8 mouse cellular contexts compared by ENCODE assay signal in genomic region chr16:37684259-37684633, GRCm38 (mm10). TPM values are rescaled to one million over a fixed set of nuclear protein-coding genes. Genes with fewer than 3 reads are reported as not detected.
DNase-seq lines count a peak whose midpoint lies in the region; ATAC-seq and TF ChIP-seq lines count a peak whose summit lies in the region.

No protein-coding gene starts in this region.

- TF ChIP-seq CTCF in hindbrain, postnatal 0 days (IDR thresholded peaks at IDR 0.05; ENCODE audit: low read depth), result no peak

- H3K4me1 ChIP-seq in forebrain, embryonic 10.5 days, result peaks cover 60% of the 10 kb centered on the region
- peaks cover 12% of the 10 kb centered on the region for H3K4me1 ChIP-seq in hindbrain, postnatal 0 days (ENCODE audit: insufficient read depth, low read length)
- H3K4me1 ChIP-seq in lung, embryonic 15.5 days, result peaks cover 34% of the 10 kb centered on the region
- H3K4me1 ChIP-seq in stomach, embryonic 16.5 days (ENCODE audit: control insufficient read depth, insufficient read depth, low read length), result peaks cover 24% of the 10 kb centered on the region

- H3K9ac ChIP-seq in hindbrain, postnatal 0 days (replicated peaks; ENCODE audit: low read length), result peak overlapping the region; percentile 54
- H3K9ac ChIP-seq in lung, embryonic 15.5 days, result peak overlapping the region; percentile 40
- H3K9ac ChIP-seq in stomach, embryonic 16.5 days (ENCODE audit: low read length), result peak overlapping the region; percentile 78

- H3K27me3 ChIP-seq in forebrain, embryonic 10.5 days (ENCODE audit: poor library complexity, severe bottlenecking), result peaks cover 19% of the 10 kb centered on the region
- no peaks in the 10 kb centered on the region for H3K27me3 ChIP-seq in hindbrain, postnatal 0 days (ENCODE audit: insufficient read depth, low read length)
- no peaks in the 10 kb centered on the region for H3K27me3 ChIP-seq in lung, embryonic 15.5 days
- H3K27me3 ChIP-seq in stomach, embryonic 16.5 days (ENCODE audit: control insufficient read depth, insufficient read depth, low read length), result no peaks in the 10 kb centered on the region

- H3K4me3 ChIP-seq in forebrain, embryonic 10.5 days, result peak overlapping the region; percentile 49
- peak overlapping the region; percentile 39 for H3K4me3 ChIP-seq in hindbrain, postnatal 0 days (ENCODE audit: low read length)
- peak overlapping the region; percentile 44 for H3K4me3 ChIP-seq in lung, embryonic 15.5 days
- peak overlapping the region; percentile 52 for H3K4me3 ChIP-seq in stomach, embryonic 16.5 days (replicated peaks; ENCODE audit: low read length)

- H3K9me3 ChIP-seq in forebrain, embryonic 10.5 days, result no peaks in the 10 kb centered on the region
- no peaks in the 10 kb centered on the region for H3K9me3 ChIP-seq in hindbrain, postnatal 0 days (ENCODE audit: low read length)
- H3K9me3 ChIP-seq in lung, embryonic 15.5 days, result no peaks in the 10 kb centered on the region
- H3K9me3 ChIP-seq in stomach, embryonic 16.5 days (replicated peaks; ENCODE audit: control insufficient read depth, low read length), result no peaks in the 10 kb centered on the region

- H3K36me3 ChIP-seq in forebrain, embryonic 10.5 days (replicated peaks), result no peaks in the 10 kb centered on the region
- H3K36me3 ChIP-seq in hindbrain, postnatal 0 days (ENCODE audit: insufficient read depth, low read length), result no peaks in the 10 kb centered on the region
- H3K36me3 ChIP-seq in lung, embryonic 15.5 days, result no peaks in the 10 kb centered on the region
- H3K36me3 ChIP-seq in stomach, embryonic 16.5 days (ENCODE audit: control insufficient read depth, insufficient read depth, low read length), result no peaks in the 10 kb centered on the region

- peak overlapping the region; percentile 67 for H3K4me2 ChIP-seq in hindbrain, postnatal 0 days (ENCODE audit: low read depth, low read length)
- peak overlapping the region; percentile 65 for H3K4me2 ChIP-seq in lung, embryonic 15.5 days
- H3K4me2 ChIP-seq in stomach, embryonic 16.5 days (ENCODE audit: low read depth, low read length), result peak overlapping the region; percentile 72

- ATAC-seq in hindbrain, postnatal 0 days, result no peak
- peak; percentile 32; the same call in 1 of the 2 replicates for ATAC-seq in lung, embryonic 15.5 days (ENCODE audit: borderline replicate concordance, extremely low read depth, low FRiP score, low TSS enrichment)
- ATAC-seq in stomach, embryonic 16.5 days (ENCODE audit: insufficient read depth, low FRiP score), result no peak

- WGBS in forebrain, embryonic 10.5 days, result 21% methylated on average over 8 of the region's 8 CpGs
- WGBS in hindbrain, postnatal 0 days, result 12% methylated on average over 8 of the region's 8 CpGs
- 8% methylated on average over 8 of the region's 8 CpGs for WGBS in lung, embryonic 15.5 days
- 13% methylated on average over 8 of the region's 8 CpGs for WGBS in stomach, embryonic 16.5 days

- intact Hi-C loops in left cerebral cortex, postnatal 14 days (cut with DNase I), result loop anchor here (2.0 to 10.0 kb wide), 5 partner anchors 129 to 572 kb away; partner anchors contain the start of genes Gsk3b, Lrrc58 and Stxbp5l

- DNase-seq in left cerebral cortex, postnatal 14 days (ENCODE audit: low spot score in 2 of 2), result peak; percentile 45 to 60
- DNase-seq in left cerebral cortex, adult 11 months (ENCODE audit: low spot score), result no peak
- no peak for DNase-seq in forebrain, embryonic 10.5 days (ENCODE audit: extremely low spot score, low spot score)
- DNase-seq in hindbrain, postnatal 0 days (ENCODE audit: low spot score), result peak; percentile 37
- DNase-seq in urinary bladder, postnatal 10 days (ENCODE audit: low spot score), result no peak
- DNase-seq in ovary, postnatal 14 days (ENCODE audit: low spot score), result no peak

- H3K27ac ChIP-seq in forebrain, embryonic 10.5 days, result peak overlapping the region; percentile 92
- H3K27ac ChIP-seq in hindbrain, postnatal 0 days, result peak overlapping the region; percentile 86
- H3K27ac ChIP-seq in lung, embryonic 15.5 days, result peak overlapping the region; percentile 92
- H3K27ac ChIP-seq in stomach, embryonic 16.5 days (ENCODE audit: low read length), result peak overlapping the region; percentile 67

RNA-seq across cellular contexts. Expression of gene Ndufb4, which starts 30.0 kb away (rescaled TPM):
- total RNA-seq in left cerebral cortex, postnatal 14 days (2021), result 10 to 100 TPM; 73.9 to 77.1 TPM
- polyA plus RNA-seq in forebrain, embryonic 10.5 days (2016; fragmentation: Nextera tagmentation; extraction: Ambion mirVana), result 44.8 and 47.6 TPM in 2 replicates
- total RNA-seq in hindbrain, postnatal 0 days (2014; rRNA removed), result 23.0 and 31.3 TPM in 2 replicates
- polyA plus RNA-seq in hindbrain, postnatal 0 days (2015; fragmentation: Nextera tagmentation; extraction: Ambion mirVana), result 99.2 and 100 TPM in 2 replicates
- 48.8 and 53.6 TPM in 2 replicates for polyA plus RNA-seq in lung, embryonic 15.5 days (2015; fragmentation: Nextera tagmentation; extraction: Ambion mirVana)
- polyA plus RNA-seq in stomach, embryonic 16.5 days (2015; fragmentation: Nextera tagmentation; extraction: Ambion mirVana), result 57.4 and 64.0 TPM in 2 replicates

Comparison
In these comparisons a context has a peak if more than half of its experiments do, and no peak if none do; other contexts are left out.
1. DNase-seq: peak in left cerebral cortex, postnatal 14 days (2 of 2) and hindbrain, postnatal 0 days (single experiment); none in left cerebral cortex, adult 11 months (single experiment), forebrain, embryonic 10.5 days (single experiment), urinary bladder, postnatal 10 days (single experiment) and ovary, postnatal 14 days (single experiment).
2. Peak in every context shown above with its lines, with median percentiles within 50 percentile points of each other: H3K27ac ChIP-seq, H3K4me3 ChIP-seq, H3K4me2 ChIP-seq and H3K9ac ChIP-seq.